Mouse (Mus musculus): Measurements from ENCODE around the gene Lrp10.

DNA sequence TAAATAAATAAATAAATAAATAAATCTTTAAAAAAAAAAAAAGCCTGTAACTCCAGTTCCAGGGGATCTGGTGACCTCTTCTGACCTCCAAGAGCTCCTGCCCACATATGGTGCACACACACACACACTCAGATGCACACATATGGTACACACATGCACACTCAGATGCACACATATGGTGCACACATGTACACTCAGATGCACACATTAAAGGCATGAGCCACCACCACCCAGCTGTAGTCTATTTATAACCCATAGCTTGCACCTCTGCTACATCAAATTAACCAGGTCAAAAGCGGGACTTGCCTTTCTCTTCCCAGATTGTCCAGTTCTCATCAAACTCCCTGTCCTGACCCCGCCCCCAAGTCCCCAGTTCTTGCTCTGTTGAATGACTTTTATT is 42.9 kb upstream of the Lrp10 start:
- TF ChIP-seq CTCF (conservative IDR thresholded peaks at IDR 0.05; ENCODE audit: insufficient read depth, insufficient read length, low read depth, low read length): no peak
- no peak for TF ChIP-seq POLR2A (IDR thresholded peaks at IDR 0.05; ENCODE audit: low read depth, low read length)

Measured in kidney, adult 2 months (tissue).